Comparison of ENCODE assay signal across 9 mouse cellular contexts in genomic region chr4:46344288-46344687, GRCm38 (mm10). TPM values are rescaled to one million over a fixed set of nuclear protein-coding genes. Genes with fewer than 3 reads are reported as not detected.
DNase-seq lines count a peak whose midpoint lies in the region; ATAC-seq and TF ChIP-seq lines count a peak whose summit lies in the region.
"Had no signal": no experiment of that assay in that cellular context is flagged by ENCODE, and none has a peak within 500 bp of the region (broad histone marks: within the 10 kb centered on the region; RNA-seq: fewer than 3 reads in every experiment).

No protein-coding gene starts in this region.

- no peaks in the 10 kb centered on the region for H3K4me1 ChIP-seq in kidney, adult 2 months (ENCODE audit: control insufficient read depth, insufficient read depth, low read length)
- H3K4me1 ChIP-seq in hindbrain, embryonic 12.5 days = peaks cover 12% of the 10 kb centered on the region
- H3K4me1 ChIP-seq in liver, embryonic 13.5 days (replicated peaks) = peaks cover 12% of the 10 kb centered on the region
- H3K4me1 ChIP-seq in neural tube, embryonic 15.5 days = peaks cover 34% of the 10 kb centered on the region

- ATAC-seq in hindbrain, embryonic 12.5 days (ENCODE audit: low FRiP score) = peak; percentile 48; the same call in 1 of the 2 replicates
- no peak for ATAC-seq in liver, embryonic 13.5 days (ENCODE audit: low read depth)
- ATAC-seq in neural tube, embryonic 15.5 days (ENCODE audit: low FRiP score) = peak; percentile 58; the same call in 1 of the 2 replicates

- no peak for TF ChIP-seq CTCF in kidney, adult 2 months (conservative IDR thresholded peaks at IDR 0.05; ENCODE audit: insufficient read depth, insufficient read length, low read depth, low read length)

- peaks cover 26% of the 10 kb centered on the region for H3K27me3 ChIP-seq in kidney, adult 2 months (replicated peaks; ENCODE audit: control insufficient read depth, insufficient read depth, low read length)
- H3K27me3 ChIP-seq in hindbrain, embryonic 12.5 days = peaks cover 96% of the 10 kb centered on the region
- peaks cover 100% of the 10 kb centered on the region for H3K27me3 ChIP-seq in liver, embryonic 13.5 days
- H3K27me3 ChIP-seq in neural tube, embryonic 15.5 days (replicated peaks) = peaks cover 94% of the 10 kb centered on the region

- no peak for TF ChIP-seq POLR2A in kidney, adult 2 months (IDR thresholded peaks at IDR 0.05; ENCODE audit: low read depth, low read length)

- peak overlapping the region; percentile 44 for H3K4me2 ChIP-seq in hindbrain, embryonic 12.5 days (replicated peaks)
- peak overlapping the region; percentile 47 for H3K4me2 ChIP-seq in liver, embryonic 13.5 days
- peak overlapping the region; percentile 61 for H3K4me2 ChIP-seq in neural tube, embryonic 15.5 days

- peak overlapping the region; percentile 33 for H3K4me3 ChIP-seq in kidney, adult 2 months (ENCODE audit: insufficient read depth, low read depth, low read length)
- peak overlapping the region; percentile 38 for H3K4me3 ChIP-seq in hindbrain, embryonic 12.5 days
- H3K4me3 ChIP-seq in liver, embryonic 13.5 days (replicated peaks) = peak overlapping the region; percentile 42
- peak overlapping the region; percentile 40 for H3K4me3 ChIP-seq in neural tube, embryonic 15.5 days (replicated peaks)

- H3K36me3 ChIP-seq in kidney, adult 2 months (ENCODE audit: control insufficient read depth, insufficient read depth, low read length) = no peaks in the 10 kb centered on the region
- H3K36me3 ChIP-seq in hindbrain, embryonic 12.5 days = no peaks in the 10 kb centered on the region
- H3K36me3 ChIP-seq in liver, embryonic 13.5 days = no peaks in the 10 kb centered on the region
- no peaks in the 10 kb centered on the region for H3K36me3 ChIP-seq in neural tube, embryonic 15.5 days

- H3K27ac ChIP-seq in kidney, adult 2 months (ENCODE audit: insufficient read depth, low read depth, low read length) = no peak overlapping the region
- H3K27ac ChIP-seq in hindbrain, embryonic 12.5 days = no peak overlapping the region
- no peak overlapping the region for H3K27ac ChIP-seq in liver, embryonic 13.5 days
- no peak overlapping the region for H3K27ac ChIP-seq in neural tube, embryonic 15.5 days (replicated peaks)

- H3K9ac ChIP-seq in hindbrain, embryonic 12.5 days = no peak overlapping the region; the same call in 1 of the 2 replicates
- H3K9ac ChIP-seq in liver, embryonic 13.5 days = no peak overlapping the region
- no peak overlapping the region for H3K9ac ChIP-seq in neural tube, embryonic 15.5 days (replicated peaks)

- peak; percentile 8 for DNase-seq in kidney, adult 2 months
- no peak for DNase-seq in kidney, adult 8-10 months
- DNase-seq in embryo, embryonic 10.5 days (ENCODE audit: low spot score) = peak; percentile 54
- no peak for DNase-seq in liver, embryonic 13.5 days
- DNase-seq in layer of hippocampus, adult 8-10 months (ENCODE audit: low spot score in 2 of 2) = no peak
- DNase-seq in cerebellum, postnatal 4 days (ENCODE audit: low spot score in 2 of 2) = no peak

- H3K9me3 ChIP-seq in hindbrain, embryonic 12.5 days (replicated peaks) = no peaks in the 10 kb centered on the region
- no peaks in the 10 kb centered on the region for H3K9me3 ChIP-seq in liver, embryonic 13.5 days (replicated peaks)
- no peaks in the 10 kb centered on the region for H3K9me3 ChIP-seq in neural tube, embryonic 15.5 days (replicated peaks)

- WGBS in kidney, adult 2 months = under 1% methylated on average over 51 of the region's 51 CpGs
- WGBS in hindbrain, embryonic 12.5 days = under 1% methylated on average over 46 of the region's 51 CpGs
- 1% methylated on average over 51 of the region's 51 CpGs for WGBS in liver, embryonic 13.5 days (ENCODE audit: insufficient replicate concordance)
- under 1% methylated on average over 46 of the region's 51 CpGs for WGBS in neural tube, embryonic 15.5 days

RNA-seq across cellular contexts. Expression of gene Foxe1, which starts 0.9 kb away (rescaled TPM):
- polyA plus RNA-seq in kidney, adult 2 months (2012; rRNA removed) = not detected in 2 replicates
- 0.09 TPM in 1 of 2 replicates, not detected in the other for polyA plus RNA-seq in hindbrain, embryonic 12.5 days (2016; fragmentation: Nextera tagmentation; extraction: Ambion mirVana)
- polyA plus RNA-seq in liver, embryonic 13.5 days (2015; fragmentation: Nextera tagmentation; extraction: Ambion mirVana) = not detected in 2 replicates
- not detected in 2 replicates for polyA plus RNA-seq in neural tube, embryonic 15.5 days (2015; fragmentation: Nextera tagmentation; extraction: Ambion mirVana)
- total RNA-seq in layer of hippocampus, adult 8-10 months (2022) = not detected
- total RNA-seq: heart, postnatal 36 days had no signal

RNA-seq across cellular contexts. Expression of gene Trmo, which starts 44.9 kb away (rescaled TPM):
- 6.1 and 7.0 TPM in 2 replicates for polyA plus RNA-seq in kidney, adult 2 months (2012; rRNA removed)
- polyA plus RNA-seq in hindbrain, embryonic 12.5 days (2016; fragmentation: Nextera tagmentation; extraction: Ambion mirVana) = 8.1 and 9.0 TPM in 2 replicates
- polyA plus RNA-seq in liver, embryonic 13.5 days (2015; fragmentation: Nextera tagmentation; extraction: Ambion mirVana) = 8.7 and 9.7 TPM in 2 replicates
- 8.4 and 10.7 TPM in 2 replicates for polyA plus RNA-seq in neural tube, embryonic 15.5 days (2015; fragmentation: Nextera tagmentation; extraction: Ambion mirVana)
- total RNA-seq in layer of hippocampus, adult 8-10 months (2022) = 1 to 10 TPM; 4.8 to 6.9 (median 5.6) TPM

Comparison
In these comparisons a context has a peak if more than half of its experiments do, and no peak if none do; other contexts are left out.
1. DNase-seq: peak in kidney, adult 2 months (single experiment) and embryo, embryonic 10.5 days (single experiment); none in kidney, adult 8-10 months (0 of 2), liver, embryonic 13.5 days (single experiment), layer of hippocampus, adult 8-10 months (0 of 2) and cerebellum, postnatal 4 days (0 of 2).
2. Peak in every context shown above with its lines, with median percentiles within 50 percentile points of each other: H3K4me3 ChIP-seq and H3K4me2 ChIP-seq.